Mouse (Mus musculus): Measurements from ENCODE around the gene Nln.

Gene Nln

DNA sequence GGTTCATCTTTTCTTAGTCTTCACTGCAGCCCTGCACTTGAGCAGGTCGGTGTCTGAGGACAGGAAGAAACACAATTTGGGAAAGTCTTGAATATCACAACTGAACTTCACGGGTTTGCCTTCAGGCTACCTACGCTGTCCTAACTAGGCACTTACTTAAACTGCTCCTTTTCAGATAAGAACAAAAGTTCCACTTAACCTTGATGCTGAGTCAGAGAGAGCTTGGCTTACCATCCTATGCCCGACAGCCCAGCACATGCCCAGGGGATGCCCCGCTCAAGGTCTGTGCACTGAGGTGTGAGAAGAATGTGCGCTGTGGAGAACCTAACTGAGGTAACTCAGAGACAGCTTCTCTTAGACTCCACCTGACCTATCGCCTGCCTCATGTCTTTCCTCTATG, 67.9 kb downstream of the Nln start:
- no peak for DNase-seq (ENCODE audit: low spot score)

DNA sequence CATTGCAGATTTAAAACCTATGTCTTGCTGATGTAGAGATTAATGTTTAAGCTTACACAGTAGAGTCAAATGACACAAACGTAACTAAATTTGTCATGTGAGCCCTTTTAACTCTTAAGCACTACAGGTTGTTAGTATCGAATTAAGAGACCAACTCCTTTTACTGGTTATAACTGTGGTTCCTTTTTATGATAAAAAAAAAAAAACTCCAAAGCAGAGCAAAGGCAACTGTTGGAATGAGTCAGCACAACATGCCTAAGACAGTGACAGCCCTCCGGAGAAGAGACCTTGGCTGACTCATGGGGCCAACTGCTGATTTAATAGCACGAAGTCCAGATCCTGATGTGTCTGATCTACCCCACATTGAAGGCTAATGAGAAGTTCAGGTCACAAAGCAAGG, 68.5 kb downstream of the Nln start:
- peak; percentile 63 for DNase-seq (ENCODE audit: low spot score)

DNA sequence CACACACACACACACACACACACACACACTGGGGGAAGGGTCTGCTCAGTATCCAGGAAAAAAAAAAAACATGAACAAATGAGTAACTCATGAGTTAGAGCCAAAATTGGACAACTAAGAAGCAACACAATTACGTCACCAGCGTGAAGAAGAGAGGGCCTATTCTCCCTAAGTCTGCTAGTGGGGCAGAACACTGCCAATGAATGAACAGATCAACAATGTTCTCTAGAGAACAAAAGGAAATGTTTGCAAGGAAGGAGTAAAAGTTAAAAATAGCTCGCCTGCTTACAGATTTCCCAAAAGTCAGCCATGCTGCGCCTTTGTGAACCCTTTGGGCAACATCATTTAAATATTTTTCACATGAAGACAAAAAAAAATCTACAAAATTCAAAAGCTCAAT, 69.6 kb downstream of the Nln start:
- DNase-seq (ENCODE audit: low spot score), result peak; percentile 67

DNA sequence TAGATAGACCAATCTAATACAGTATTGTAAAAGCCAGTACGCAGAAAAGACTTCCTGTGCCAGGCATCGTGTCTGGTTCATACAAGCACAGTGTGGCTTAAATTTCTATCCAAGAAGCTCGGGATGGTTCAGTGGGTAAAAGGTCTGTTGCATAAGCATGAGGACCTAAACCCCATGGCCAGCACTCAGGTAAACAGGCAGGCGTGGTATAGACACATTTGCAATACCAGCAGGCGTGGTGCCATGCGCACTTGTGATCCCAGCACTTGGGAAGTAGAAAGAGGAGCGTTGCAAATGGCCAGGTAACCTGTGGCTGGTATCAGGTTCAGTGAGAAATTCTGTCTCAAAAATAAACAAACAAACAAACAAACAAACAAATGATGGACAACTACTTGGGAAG, 70.5 kb downstream of the Nln start:
- no peak for DNase-seq (ENCODE audit: low spot score)

DNA sequence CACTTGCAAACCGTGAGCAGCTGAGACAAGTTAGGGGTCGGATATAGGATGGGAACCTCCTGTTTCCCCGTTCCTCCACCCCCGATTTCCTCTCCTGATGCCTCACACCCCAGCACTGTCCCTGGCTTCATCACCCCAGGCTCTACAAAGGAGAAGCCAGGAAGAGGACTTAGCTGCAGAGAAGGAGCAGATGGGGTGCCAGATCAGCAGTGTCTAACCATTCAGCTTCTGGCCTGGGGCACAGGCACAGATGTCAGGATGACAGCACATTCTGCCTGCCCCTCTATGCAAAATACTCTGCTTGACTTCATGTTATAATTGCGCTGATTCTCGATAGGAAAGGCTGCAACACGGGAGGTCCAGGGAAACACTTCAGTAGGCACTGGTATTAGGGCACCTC, 71.1 kb downstream of the Nln start:
- DNase-seq (ENCODE audit: low spot score), result no peak

DNA sequence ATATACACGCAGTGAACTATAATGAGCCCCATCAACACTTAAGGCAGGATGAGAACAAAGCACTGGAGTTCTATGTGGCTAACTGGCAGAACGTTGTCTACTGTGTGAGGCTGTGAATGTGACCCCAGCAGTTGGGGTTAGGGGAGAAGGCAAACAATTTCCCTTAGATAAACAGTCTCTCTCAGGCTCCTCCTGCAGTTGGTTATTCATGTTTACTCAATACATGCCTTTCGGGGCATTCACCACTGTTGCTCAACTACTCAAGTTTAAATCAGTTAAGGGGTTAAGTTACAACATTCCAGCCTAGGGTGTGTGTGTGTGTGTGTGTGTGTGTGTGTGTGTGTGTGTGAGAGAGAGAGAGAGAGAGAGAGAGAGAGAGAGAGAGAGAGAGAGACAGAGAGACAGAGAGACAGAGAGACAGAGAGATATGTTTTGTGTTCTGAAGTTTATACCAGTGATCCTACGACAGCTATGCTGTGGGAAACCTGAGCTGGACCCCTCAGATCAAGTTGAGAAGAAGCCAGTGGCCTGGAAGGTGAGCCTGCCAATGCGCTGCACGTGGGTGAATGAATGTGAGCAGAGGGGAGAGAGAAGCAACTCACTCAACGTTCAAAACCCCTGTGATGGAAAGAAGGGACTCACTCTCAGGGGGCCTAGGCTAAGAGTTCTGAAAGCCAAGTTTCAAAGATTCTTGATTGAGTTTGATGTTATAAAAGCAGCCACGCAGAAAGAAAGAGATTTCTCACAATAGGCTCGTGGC, 71.7 kb downstream of the Nln start:
- peak; percentile 77 for DNase-seq (ENCODE audit: low spot score)

DNA sequence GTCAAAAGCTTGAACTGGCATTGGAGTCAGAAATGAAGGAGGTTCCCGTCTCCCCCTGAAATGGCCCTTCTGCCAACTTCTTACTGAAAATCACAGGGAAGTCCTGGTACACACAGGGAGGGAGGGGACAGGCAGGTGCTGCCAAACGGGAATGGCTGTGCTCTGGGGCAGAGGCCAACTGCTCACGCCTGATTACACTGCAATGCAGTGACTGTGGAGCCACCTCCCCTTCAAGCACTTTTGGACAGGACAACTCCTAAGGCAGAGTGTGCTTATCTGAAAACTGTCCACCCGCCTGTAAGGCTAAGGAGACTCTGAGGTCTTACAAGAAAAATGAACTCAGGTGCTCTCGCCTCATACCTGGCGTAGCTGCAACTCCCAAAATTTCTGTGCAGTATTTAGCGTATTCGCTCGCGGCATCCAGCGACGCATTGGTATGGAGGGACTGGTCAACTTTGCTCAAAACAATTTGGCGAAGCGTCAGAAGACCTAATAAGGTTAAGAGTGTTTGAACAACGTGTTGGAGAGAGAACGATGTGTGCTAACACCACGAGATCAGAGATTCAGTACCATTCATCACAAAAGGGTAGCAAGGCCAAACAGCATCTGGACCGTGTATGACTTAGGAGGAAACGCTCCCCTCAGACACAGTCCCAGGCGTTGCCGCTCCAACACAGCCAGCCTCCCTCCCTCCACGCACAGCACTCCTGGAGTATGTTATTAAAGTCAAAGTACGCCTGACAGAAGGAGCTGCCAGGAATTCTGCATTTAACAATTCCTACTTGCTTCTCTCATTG, 72.7 kb downstream of the Nln start:
- DNase-seq (ENCODE audit: low spot score), result peak; percentile 71

DNA sequence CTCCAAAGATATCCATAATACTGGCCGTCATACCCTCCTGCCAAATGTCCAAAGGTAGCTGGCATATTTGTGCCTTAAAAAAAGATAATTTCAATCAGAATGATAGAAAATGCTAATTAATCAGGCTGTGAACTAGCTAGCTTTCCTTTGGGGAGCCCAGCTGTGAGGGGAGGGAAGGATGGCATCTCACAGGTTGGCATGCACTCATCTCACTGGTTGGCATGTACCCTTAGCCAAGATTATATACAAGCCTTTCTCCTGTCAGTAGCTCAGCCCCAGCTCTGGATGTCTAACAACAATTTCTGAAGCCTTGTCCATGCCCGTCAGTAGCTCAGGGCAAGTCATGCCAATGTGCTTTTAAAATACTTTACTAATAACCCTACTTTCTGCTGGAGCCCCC, 73.8 kb downstream of the Nln start:
- no peak for DNase-seq (ENCODE audit: low spot score)

DNA sequence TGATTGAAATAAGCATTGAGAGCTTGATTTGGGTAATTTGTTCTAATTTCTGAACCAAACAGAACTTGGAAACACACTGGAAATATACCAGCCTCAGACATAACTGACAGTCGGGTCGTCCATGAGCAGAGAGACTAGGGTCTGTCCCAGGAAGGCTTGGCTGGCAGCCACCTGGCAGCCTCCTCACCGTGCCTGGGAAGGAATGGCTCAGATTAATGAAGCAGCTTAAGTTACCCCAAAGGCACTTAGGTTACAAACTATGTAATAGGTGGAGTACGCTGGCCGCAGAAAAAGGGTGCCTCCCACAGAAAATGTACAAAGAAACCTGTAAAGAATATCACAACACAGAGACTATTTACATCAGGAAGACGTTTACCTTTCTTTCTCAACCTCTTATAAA, 74.6 kb downstream of the Nln start:
- no peak for DNase-seq (ENCODE audit: low spot score)

DNA sequence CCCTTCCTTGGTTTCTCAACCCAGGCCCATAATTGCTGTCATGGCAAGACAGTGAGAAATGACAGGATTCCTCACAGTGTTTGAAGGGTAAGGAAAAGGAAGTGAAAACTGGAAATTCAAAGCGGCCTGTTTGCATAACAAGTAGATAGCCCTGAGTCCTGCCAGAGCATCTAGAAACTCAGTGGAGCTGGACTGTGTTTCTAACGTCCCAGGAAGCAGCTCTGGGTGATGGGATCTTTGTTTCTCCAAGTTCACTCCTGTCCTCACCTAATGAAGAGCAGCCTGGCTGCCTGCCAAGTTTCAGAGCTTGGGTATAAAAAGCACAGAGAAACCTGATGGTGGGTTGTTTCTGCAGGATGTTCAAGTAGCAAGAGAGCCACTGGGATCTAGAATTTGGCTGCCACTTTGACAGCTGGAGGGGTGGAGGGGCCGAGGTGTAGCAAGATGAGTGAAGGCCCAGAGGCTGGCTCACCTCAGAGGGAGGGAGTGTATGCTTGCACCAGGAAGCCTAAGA, 76.7 kb downstream of the Nln start:
- no peak for DNase-seq (ENCODE audit: low spot score)

DNA sequence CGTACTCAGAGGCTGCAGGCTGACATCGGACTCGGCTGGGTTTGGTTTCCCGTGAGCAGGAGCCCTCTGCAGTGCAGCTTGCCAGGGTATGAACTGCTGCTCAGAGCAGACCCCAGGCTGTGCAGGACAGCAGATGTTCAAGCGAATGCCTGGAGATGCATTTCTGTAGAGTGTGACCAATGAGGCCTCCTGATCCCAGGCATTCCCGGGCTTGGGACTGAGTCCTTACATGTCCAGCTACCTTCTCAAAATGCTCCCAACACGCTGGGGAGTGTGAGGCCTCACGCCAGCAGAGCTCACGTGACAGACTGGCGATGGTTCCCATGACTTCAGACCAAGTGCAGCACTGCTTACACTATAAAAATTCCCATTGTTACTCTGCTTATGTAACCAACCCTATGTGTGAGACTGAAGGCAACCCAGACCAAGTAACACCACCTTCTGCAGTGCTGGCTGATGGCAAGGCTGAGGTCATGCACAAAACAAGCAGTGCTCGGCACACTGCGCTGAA, 77.5 kb downstream of the Nln start:
- no peak for DNase-seq (ENCODE audit: low spot score)

DNA sequence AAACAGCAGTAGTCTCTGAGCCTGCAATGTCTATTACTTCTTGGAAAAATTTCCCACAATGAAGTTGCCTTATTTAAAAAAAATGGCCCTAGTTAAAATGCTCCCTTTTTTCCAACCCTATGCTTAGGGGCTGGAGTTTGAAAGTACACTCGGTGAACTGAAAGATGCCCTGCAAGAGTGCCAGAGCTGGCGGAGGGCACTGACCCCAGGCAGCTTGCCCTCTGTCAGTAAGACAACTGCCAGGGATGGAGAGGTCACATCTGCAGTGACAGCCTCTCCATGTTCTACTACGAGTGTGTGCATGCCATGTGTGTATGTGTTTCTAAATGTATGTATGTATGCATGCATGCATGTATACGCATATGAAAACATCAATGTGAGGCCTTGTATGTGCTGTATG, 78.5 kb downstream of the Nln start:
- no peak for DNase-seq (ENCODE audit: low spot score)

DNA sequence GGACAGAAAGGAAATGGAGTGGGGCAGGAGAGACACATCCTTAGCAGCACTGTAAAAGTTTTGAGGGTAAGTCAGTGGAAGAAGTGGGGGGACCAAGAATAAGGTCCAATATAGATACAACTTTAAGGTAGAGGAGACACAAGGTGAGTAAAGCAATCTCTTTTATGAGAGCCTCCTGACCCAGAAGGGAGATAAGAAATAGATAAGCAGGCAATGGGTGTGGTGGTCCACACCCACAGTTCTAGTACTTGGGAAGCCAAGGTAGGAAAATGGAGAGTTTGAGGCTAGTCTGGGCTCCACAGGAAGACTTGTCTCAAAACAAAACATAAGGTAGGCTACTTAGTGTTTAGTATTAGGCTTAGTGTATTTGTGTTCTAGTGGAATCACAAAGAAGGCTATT, 79.9 kb downstream of the Nln start:
- no peak for DNase-seq (ENCODE audit: low spot score)

DNA sequence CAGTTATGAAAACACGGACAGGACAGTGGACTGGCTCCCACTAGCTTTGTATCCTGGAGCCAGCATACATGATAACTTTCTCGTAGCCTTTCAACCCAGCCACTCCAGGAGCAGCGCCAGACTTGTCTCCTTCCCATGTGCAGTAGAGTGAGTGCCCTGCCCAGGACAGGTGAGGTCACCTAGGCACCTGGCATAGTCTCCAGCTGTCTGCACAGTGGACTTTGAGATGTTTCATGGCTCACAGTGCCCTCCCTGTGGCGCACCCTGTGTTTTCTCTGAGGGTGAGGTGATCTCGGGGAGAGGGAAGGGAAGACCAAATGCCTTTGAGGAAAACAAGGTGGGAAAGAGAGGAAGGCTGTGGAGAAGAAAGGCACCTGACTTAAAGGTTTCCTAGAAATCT, 80.3 kb downstream of the Nln start:
- no peak for DNase-seq (ENCODE audit: low spot score)

DNA sequence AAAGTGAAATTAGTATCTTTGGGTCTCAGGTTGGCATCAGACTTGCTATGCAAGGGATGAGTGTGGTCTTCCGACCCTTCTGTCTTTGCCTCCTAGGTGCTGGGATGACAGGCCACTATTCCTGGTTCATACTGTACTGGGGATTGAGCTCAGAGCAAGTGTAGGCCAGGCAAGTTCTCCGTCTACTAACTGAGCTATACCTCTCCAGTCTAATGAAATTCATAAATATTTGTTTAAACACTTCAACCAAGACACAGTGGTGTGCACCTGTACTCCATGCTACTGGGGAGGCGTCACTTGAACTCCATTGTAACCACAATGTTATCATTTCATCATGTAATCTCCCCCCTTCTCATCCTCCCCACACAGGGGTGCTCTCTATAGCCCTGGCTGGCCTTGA, 82.9 kb downstream of the Nln start:
- DNase-seq (ENCODE audit: low spot score), result no peak

DNA sequence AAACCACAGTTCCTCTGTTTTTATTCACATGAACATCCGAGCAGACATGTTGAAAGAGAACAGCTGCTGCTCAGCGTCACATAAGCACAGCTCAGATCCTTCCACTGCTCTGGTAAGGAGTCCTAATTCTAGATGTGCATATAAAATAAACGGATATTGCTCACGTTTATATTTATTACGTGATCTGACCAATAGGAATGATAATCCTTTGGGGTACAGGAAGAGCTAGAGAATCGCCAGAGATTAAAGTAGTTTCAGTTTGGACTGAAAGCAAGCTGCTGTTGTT, 83.8 kb downstream of the Nln start:
- no peak for DNase-seq (ENCODE audit: low spot score)

DNA sequence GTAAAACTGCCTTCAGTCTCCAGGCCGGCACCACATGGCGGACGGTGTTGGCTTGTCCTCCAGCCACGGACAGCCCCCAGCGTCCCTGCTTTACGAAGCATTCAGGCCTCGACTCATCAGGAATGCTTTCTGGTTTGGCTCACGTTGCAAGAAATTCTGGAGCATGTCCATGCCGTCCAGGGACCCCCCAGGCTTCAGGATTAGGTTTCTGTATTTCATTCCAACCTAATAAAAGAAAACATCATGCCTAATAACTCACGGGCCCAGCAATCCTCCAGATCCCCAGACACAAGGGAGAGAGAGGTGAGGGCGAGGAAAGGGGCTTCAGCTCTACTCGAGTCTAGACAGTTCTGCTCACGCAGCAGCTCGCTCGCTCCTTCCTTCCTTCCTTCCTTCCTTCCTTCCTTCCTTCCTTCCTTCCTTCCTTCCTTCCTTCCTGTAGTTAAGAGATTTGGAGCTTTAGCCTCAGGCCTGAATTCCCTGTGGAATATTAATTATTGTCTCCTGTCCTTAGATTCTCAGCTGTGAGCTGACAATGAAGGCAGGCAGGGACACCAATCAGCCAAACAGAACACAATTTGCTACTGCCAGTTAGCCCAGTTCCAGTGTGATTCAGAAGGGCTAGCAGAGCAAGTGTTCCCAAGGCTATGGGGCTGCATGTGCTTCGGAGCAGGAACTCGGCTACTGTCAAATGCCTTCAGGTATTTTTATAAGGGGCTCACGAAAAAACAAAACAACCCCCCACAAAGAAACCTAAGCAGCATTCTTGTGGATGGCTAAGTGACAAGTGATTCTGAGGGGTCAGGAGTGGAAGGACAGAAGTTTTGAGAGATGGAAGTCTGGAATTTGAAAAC, 84.3 kb downstream of the Nln start:
- DNase-seq (ENCODE audit: low spot score), result no peak

DNA sequence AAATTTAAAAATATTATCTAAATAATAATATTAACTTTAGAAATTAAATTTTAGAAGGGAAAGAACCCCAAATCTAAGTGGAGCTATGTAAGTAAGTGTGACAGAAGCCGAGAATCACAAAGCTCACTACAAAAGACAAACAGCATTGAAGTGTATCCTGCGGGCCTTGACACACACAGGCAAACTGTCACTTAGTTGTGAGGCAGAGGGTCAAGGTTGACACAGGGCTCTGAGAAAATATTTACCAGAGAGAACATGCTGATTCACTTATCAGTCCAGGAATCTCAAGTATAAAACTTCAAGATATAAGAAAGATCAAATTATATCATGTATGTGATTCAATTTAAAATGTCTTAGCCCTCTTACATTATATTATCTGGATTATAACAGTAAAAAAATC, 85.1 kb downstream of the Nln start:
- no peak for DNase-seq (ENCODE audit: low spot score)

DNA sequence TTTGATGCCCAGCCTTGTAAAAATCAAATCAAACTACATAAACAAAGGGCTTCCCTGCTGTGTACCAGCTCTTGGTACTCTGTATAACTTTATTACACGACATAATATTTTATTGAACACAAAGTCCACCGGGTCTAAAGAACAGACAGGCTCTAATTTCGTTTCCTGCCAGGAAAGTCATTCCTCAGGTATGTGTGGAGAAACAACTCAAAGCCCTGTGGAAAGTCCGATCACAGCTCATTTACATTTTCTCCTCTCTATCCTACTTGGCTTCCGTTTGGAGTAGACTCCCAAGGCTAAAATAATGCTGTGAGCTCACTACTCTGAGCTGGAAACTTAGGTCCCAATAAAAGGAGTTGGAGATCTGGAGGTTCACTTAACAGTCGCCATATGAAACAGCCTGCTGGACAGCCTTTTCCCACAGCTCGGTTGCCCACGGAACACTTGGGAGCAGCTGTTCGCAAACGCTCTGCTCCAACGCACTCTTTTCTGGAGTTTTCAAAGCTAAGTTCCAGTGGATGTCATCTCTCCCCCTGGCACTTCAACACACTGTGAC, 86.0 kb downstream of the Nln start:
- DNase-seq (ENCODE audit: low spot score), result peak; percentile 53

DNA sequence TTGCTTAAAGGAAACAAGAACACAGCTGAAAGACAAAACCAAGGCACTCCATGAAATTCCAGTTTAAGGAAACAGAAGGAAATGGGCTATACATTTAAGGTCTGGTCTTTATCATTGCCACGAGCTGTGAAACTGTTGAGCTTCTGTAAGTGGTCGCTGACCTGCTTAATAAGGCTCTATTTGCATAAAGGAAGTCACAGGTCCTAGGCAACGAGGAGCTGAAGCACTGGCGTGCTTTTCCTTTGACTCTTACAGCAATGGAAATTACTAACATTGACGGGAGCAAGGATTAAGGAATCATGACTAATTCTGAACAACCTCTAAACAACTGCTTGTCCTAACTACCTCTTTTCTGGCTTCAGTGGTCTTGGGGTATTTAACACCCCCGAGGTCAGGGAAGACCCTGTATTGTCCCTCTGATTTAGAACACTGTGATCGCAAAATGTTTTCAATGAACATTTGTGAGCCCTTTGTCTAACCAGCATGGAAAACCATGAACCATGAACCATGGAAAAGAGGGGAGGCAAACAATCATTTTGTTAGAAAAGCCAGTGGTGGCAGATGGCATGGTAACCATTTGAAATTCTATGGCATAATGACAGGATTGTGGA, 90.8 kb downstream of the Nln start:
- no peak for DNase-seq (ENCODE audit: low spot score)

DNA sequence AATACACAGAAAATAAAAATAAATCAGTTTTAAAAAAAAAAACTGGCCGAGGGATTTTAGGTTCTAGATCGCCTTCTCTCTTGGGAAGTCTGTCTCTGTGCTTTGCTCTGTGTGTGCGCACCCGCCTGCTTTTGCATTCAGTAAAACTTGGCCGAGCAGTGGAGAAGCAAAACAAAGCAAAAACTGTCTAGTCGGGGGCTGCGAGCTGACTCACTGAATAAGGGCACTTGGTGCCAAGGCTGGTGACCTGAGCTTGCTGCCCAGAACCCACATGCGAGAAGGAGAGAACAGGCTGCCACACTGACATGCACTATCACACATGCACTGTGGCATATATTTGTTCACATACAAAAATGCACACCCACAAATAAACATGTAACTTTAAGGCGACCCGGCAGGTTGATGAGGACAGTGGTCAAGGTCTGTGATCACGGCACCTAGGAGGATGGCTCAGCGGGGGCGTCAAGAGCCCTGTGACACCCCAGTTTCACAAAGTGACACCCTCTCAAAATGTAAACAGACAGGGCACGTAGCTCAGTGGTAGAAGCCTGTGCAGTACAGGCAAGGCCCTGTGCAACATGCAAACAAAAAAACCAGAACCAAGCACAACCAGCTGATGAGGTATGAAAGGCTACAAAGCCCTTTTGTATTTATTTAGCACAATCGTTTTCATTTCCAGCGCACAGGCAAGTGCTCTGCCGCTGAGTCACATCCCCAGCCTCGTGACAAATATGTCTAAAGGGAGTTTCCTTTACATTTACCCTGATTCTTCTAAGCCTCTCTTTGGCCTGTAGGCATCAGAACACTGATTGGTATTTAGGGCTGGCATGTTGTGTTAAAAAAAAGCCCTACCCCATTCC, 93.9 kb downstream of the Nln start:
- peak; percentile 30 for DNase-seq (ENCODE audit: low spot score)
